Mouse (Mus musculus): ENCODE measurements around the gene Ptges3l. TPM values are rescaled to one million over a fixed set of nuclear protein-coding genes. Genes with fewer than 3 reads are reported as not detected.
"Not testable (repeated sequence)": the region's sequence is repeated elsewhere in the genome, so short reads cannot be mapped to it uniquely, and the experiment has no call there.

The Ptges3l gene
- polyA plus RNA-seq, 1 experiment: 58.8 TPM

- Histone ChIP-seq H3K79me2 (ENCODE audit: control insufficient read depth, insufficient read depth) (no peaks in the 10 kb centered on the region), H3K4me3 (no peak overlapping the region), H3K4me2 (ENCODE audit: low read depth) (no peak overlapping the region), H3K36me3 (ENCODE audit: control insufficient read depth, insufficient read depth) (peaks cover 16% of the 10 kb centered on the region), H3ac (ENCODE audit: control insufficient read depth, insufficient read length) (no peak overlapping the region), H3K27me3 (ENCODE audit: control insufficient read depth, insufficient read depth, insufficient read length) (no peaks in the 10 kb centered on the region)
- TF ChIP-seq CEBPB (IDR thresholded peaks at IDR 0.05; ENCODE audit: insufficient read depth, poor library complexity, severe bottlenecking): no peak
These were observed 30.5 kb upstream of the Ptges3l start for GRCm38 (mm10) chr11:101455627-101456026.

- no peak overlapping the region for H3K4me3 ChIP-seq
- peak overlapping the region; percentile 81 for H3K4me2 ChIP-seq (ENCODE audit: low read depth)
- H3K27me3 ChIP-seq (ENCODE audit: control insufficient read depth, insufficient read depth, insufficient read length): no peaks in the 10 kb centered on the region
- H3ac ChIP-seq (ENCODE audit: control insufficient read depth, insufficient read length): no peak overlapping the region
- no peaks in the 10 kb centered on the region for H3K79me2 ChIP-seq (ENCODE audit: control insufficient read depth, insufficient read depth)
- peaks cover 9% of the 10 kb centered on the region for H3K36me3 ChIP-seq (ENCODE audit: control insufficient read depth, insufficient read depth)
- TF ChIP-seq CEBPB (IDR thresholded peaks at IDR 0.05; ENCODE audit: insufficient read depth, poor library complexity, severe bottlenecking): no peak
- peak; percentile 41 for TF ChIP-seq POLR2AphosphoS2 (IDR thresholded peaks at IDR 0.05; ENCODE audit: insufficient read length, low read depth)
These were observed 29.6 kb upstream of the Ptges3l start for GRCm38 (mm10) chr11:101454702-101455101.

GRCm38 (mm10) chr11:101452093-101452774 is 27.1 kb upstream of the Ptges3l start:
- Histone ChIP-seq H3K4me3 (no peak overlapping the region), H3K4me2 (ENCODE audit: low read depth) (no peak overlapping the region), H3K27me3 (ENCODE audit: control insufficient read depth, insufficient read depth, insufficient read length) (no peaks in the 10 kb centered on the region), H3K36me3 (ENCODE audit: control insufficient read depth, insufficient read depth) (peaks cover 5% of the 10 kb centered on the region), H3ac (ENCODE audit: control insufficient read depth, insufficient read length) (no peak overlapping the region), H3K79me2 (ENCODE audit: control insufficient read depth, insufficient read depth) (no peaks in the 10 kb centered on the region)
- TF ChIP-seq POLR2AphosphoS2 (IDR thresholded peaks at IDR 0.05; ENCODE audit: insufficient read length, low read depth) (no peak), TCF12 (IDR thresholded peaks at IDR 0.05; ENCODE audit: insufficient read depth, poor library complexity, severe bottlenecking) (no peak), SRF (IDR thresholded peaks at IDR 0.05; ENCODE audit: control insufficient read depth, insufficient read length, low read depth) (no peak), MYOG (IDR thresholded peaks at IDR 0.05; ENCODE audit: control insufficient read depth in 1 of 3, insufficient read depth in 1 of 3, insufficient read length in 2 of 3, low read depth in 2 of 3) (no peak)

- Histone ChIP-seq H3K79me2 (ENCODE audit: control insufficient read depth, insufficient read depth) (no peaks in the 10 kb centered on the region), H3K4me2 (ENCODE audit: low read depth) (no peak overlapping the region), H3K27me3 (ENCODE audit: control insufficient read depth, insufficient read depth, insufficient read length) (no peaks in the 10 kb centered on the region), H3K36me3 (ENCODE audit: control insufficient read depth, insufficient read depth) (no peaks in the 10 kb centered on the region), H3K4me3 (no peak overlapping the region), H3ac (ENCODE audit: control insufficient read depth, insufficient read length) (no peak overlapping the region)
- TF ChIP-seq POLR2A (IDR thresholded peaks at IDR 0.05; ENCODE audit: insufficient read length, low read depth) (no peak), MYOG (IDR thresholded peaks at IDR 0.05; ENCODE audit: control insufficient read depth in 1 of 3, insufficient read depth in 1 of 3, insufficient read length in 2 of 3, low read depth in 2 of 3) (no peak), USF1 (IDR thresholded peaks at IDR 0.05; ENCODE audit: low read depth) (no peak), TCF3 (IDR thresholded peaks at IDR 0.05; ENCODE audit: insufficient read length, low read depth) (no peak), CEBPB (IDR thresholded peaks at IDR 0.05; ENCODE audit: insufficient read depth, poor library complexity, severe bottlenecking) (no peak), MYOD1 (IDR thresholded peaks at IDR 0.05; ENCODE audit: control insufficient read depth in 1 of 3, insufficient read length in 2 of 3, low read depth in 2 of 3) (no peak), E2F4 (IDR thresholded peaks at IDR 0.05; ENCODE audit: insufficient read depth) (no peak), TCF12 (IDR thresholded peaks at IDR 0.05; ENCODE audit: insufficient read depth, poor library complexity, severe bottlenecking) (no peak), SRF (IDR thresholded peaks at IDR 0.05; ENCODE audit: control insufficient read depth, insufficient read length, low read depth) (no peak), POLR2AphosphoS2 (IDR thresholded peaks at IDR 0.05; ENCODE audit: insufficient read length, low read depth) (no peak), MAX (IDR thresholded peaks at IDR 0.05; ENCODE audit: low read depth) (no peak), REST (IDR thresholded peaks at IDR 0.05; ENCODE audit: insufficient read depth, insufficient read length) (no peak)
These were observed 26.4 kb upstream of the Ptges3l start for GRCm38 (mm10) chr11:101451536-101451935.

- Histone ChIP-seq H3K79me2 (ENCODE audit: control insufficient read depth, insufficient read depth) (no peaks in the 10 kb centered on the region), H3ac (ENCODE audit: control insufficient read depth, insufficient read length) (no peak overlapping the region), H3K27me3 (ENCODE audit: control insufficient read depth, insufficient read depth, insufficient read length) (no peaks in the 10 kb centered on the region), H3K4me2 (ENCODE audit: low read depth) (no peak overlapping the region), H3K36me3 (ENCODE audit: control insufficient read depth, insufficient read depth) (peaks cover 6% of the 10 kb centered on the region), H3K4me3 (no peak overlapping the region)
- TF ChIP-seq USF1 (IDR thresholded peaks at IDR 0.05; ENCODE audit: low read depth) (no peak), TCF12 (IDR thresholded peaks at IDR 0.05; ENCODE audit: insufficient read depth, poor library complexity, severe bottlenecking) (no peak), POLR2AphosphoS2 (IDR thresholded peaks at IDR 0.05; ENCODE audit: insufficient read length, low read depth) (no peak), TCF3 (IDR thresholded peaks at IDR 0.05; ENCODE audit: insufficient read length, low read depth) (no peak), E2F4 (IDR thresholded peaks at IDR 0.05; ENCODE audit: insufficient read depth) (no peak), MYOD1 (IDR thresholded peaks at IDR 0.05; ENCODE audit: control insufficient read depth in 1 of 3, insufficient read length in 2 of 3, low read depth in 2 of 3) (no peak), MAX (IDR thresholded peaks at IDR 0.05; ENCODE audit: low read depth) (no peak), POLR2A (IDR thresholded peaks at IDR 0.05; ENCODE audit: insufficient read length, low read depth) (no peak), CEBPB (IDR thresholded peaks at IDR 0.05; ENCODE audit: insufficient read depth, poor library complexity, severe bottlenecking) (no peak), MYOG (IDR thresholded peaks at IDR 0.05; ENCODE audit: control insufficient read depth in 1 of 3, insufficient read depth in 1 of 3, insufficient read length in 2 of 3, low read depth in 2 of 3) (no peak), REST (IDR thresholded peaks at IDR 0.05; ENCODE audit: insufficient read depth, insufficient read length) (no peak), SRF (IDR thresholded peaks at IDR 0.05; ENCODE audit: control insufficient read depth, insufficient read length, low read depth) (no peak)
These were observed 25.3 kb upstream of the Ptges3l start for GRCm38 (mm10) chr11:101450394-101450793.

- H3K79me2 ChIP-seq (ENCODE audit: control insufficient read depth, insufficient read depth); H3K27me3 ChIP-seq (ENCODE audit: control insufficient read depth, insufficient read depth, insufficient read length); H3ac ChIP-seq (ENCODE audit: control insufficient read depth, insufficient read length); H3K4me3 ChIP-seq: not testable (repeated sequence)
- Histone ChIP-seq H3K36me3 (ENCODE audit: control insufficient read depth, insufficient read depth) (peaks cover 14% of the 10 kb centered on the region), H3K4me2 (ENCODE audit: low read depth) (peak overlapping the region; percentile 73)
These were observed 24.5 kb upstream of the Ptges3l start for GRCm38 (mm10) chr11:101449596-101449995.

Measured in myocyte (in vitro differentiated cells).